Mouse (Mus musculus) liver, postnatal 0 days (tissue): ENCODE data around the gene Dgcr6.

ENCODE experiments used
- CTCF ChIP-seq: sonication (generic); IDR thresholded peaks from 2 replicates; pipeline ENCODE4 v1.5.1; 2016; ENCODE audit warnings: antibody characterized with exemption, low read depth
- EP300 ChIP-seq: IDR thresholded peaks from 2 replicates; pipeline ENCODE4 v1.6.1; 2016; ENCODE audit warnings: antibody characterized with exemption, low read depth, mild to moderate bottlenecking

GRCm38 (mm10) chr16:18096348-18096747, 43.7 kb downstream of the Dgcr6 start:
- TF ChIP-seq CTCF (no peak), EP300 (no peak)
